Mouse (Mus musculus): Measurements from ENCODE around the gene Adam1b.
"Not testable (repeated sequence)": the region's sequence is repeated elsewhere in the genome, so short reads cannot be mapped to it uniquely, and the experiment has no call there.

The Adam1b gene

GRCm38 (mm10) chr5:121503231-121503630 is at the start of gene Adam1b:
Gene Adam1b, minus strand, starts transcription at chr5:121503435.
- no peak for DNase-seq (ENCODE audit: low read depth)

GRCm38 (mm10) chr5:121549196-121549595 is 46.0 kb upstream of the Adam1b start:
- DNase-seq (ENCODE audit: low read depth): no peak

DNA sequence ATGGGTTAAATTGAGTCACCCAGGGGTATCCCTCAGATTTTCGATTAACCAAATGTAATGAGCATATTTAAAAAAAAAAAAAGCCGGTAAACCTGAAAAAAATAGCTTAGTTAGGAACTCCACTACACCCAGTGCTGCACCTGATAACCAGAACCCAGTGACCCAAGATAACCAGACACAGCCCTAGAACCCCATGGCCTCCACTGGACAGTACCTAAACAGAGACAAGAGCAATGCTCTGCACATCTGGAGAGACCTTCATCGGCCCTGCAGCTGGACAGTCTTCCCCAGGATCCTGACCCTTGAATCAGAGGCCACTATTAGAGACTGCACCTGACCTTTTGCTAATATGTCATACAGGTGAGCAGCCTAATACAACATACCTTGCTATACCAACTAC is 43.8 kb upstream of the Adam1b start:
- no peak for DNase-seq (ENCODE audit: low read depth)

GRCm38 (mm10) chr5:121546530-121546895 is 43.3 kb upstream of the Adam1b start:
- no peak for DNase-seq (ENCODE audit: low read depth)

DNA sequence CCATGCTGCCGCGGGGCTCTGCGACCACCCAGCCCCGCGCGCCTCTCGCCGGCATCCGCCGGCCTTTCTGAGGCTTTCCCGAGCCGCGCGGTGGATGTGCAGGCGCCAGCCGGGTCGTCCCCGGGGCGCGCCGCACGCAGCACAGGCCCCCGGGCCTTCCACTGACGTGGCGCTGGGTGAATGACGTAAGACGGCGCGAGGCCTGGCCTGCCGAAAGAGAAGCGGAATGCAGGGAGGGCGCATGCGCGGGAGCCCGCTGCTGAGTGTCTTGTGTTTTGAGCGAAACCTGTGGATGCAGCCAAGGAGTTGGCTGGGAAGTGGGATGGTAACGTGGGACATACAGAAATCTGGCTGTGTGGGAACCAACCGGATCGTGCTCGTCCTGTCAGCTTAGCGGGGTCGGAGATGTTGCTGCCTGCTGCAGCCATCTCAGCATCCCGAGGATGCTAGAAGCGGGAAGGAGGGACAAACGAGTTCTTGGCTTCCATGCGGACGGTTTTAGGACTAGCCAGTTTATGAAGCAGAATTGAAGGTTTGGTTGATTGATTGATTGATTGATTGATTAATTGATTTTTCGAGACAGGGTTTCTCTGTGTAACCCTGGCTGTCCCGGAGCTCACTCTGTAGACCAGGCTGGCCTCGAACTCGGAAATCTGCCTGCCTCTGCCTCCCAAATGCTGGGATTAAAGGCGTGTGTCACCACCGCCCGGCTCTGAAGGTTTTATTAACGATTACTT is 42.7 kb upstream of the Adam1b start, which contains the start of gene Mapkapk5:
Gene Mapkapk5 (minus strand): TSS at position 113 of the 737 bp plus-strand sequence.
- DNase-seq (ENCODE audit: low read depth): peak; percentile 79

DNA sequence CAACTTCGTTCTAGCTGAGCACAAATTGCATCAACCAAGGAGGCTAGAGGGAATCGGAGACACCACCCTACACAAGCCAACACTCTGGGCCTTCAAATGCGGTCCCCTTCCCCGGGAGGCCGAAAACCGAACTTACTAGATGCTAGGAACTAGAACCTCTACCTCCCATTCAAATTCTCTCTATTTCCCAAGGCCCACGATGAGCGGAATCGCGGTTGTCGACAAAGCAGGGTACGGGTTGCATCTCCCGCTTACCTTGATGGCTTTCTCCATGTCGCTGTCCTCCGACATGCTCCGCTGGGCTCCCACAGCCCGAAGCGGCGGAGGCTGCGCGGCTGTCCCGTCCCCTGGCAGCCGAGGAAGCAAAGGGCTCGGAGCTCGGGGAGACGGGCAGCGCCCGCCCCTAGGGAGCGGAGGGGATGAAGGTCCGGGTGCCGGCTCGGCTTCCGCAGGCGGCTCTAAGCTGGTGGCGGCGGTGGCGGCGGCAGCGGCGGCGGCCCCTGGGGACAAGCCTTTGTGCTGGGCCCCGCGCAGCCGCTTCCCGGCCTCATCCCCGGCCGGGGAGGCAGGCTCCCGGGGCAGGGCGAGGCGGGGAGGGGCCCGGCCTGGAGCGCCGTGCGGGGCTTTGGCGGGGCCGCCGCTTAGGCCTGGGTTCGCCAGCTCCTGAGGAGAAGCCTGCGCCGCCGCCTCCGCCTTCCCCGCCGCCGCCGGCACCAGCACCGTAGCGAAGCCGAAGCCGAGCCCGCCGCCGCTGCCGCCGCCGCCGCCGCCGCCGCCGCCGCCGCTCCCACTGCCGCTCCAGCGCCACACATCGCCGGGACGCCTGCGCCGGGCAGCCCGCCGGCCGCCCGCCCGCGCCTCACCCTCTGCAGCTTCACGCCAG is 41.9 kb upstream of the Adam1b start, which contains the start of the genes Adam1a and Gm42878:
Gene Adam1a (minus strand): TSS at position 573 of the 883 bp plus-strand sequence.
Gene Gm42878 (minus strand): TSS at position 573 of the 883 bp plus-strand sequence.
- no peak for DNase-seq (ENCODE audit: low read depth)

GRCm38 (mm10) chr5:121543370-121543769 is 40.1 kb upstream of the Adam1b start:
- no peak for DNase-seq (ENCODE audit: low read depth)

DNA sequence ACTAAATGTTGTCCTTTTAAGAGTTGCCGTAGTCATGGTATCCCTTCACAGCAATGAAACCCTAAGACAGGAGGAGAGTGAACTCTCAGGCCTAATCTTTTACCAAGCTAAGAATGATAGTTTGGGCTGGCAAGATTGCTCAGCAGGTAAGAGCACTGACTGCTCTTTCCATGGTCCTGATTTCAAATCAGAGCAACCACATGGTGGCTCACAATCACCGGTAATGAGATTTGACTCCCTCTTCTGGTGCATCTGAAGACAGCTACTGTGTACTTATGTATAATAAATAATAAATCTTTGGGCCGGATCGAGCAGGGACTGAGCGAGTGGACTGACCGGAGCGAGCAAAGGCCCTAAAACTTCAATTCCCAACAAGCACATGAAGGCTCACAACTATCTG is 38.0 kb upstream of the Adam1b start:
- no peak for DNase-seq (ENCODE audit: low read depth)

DNA sequence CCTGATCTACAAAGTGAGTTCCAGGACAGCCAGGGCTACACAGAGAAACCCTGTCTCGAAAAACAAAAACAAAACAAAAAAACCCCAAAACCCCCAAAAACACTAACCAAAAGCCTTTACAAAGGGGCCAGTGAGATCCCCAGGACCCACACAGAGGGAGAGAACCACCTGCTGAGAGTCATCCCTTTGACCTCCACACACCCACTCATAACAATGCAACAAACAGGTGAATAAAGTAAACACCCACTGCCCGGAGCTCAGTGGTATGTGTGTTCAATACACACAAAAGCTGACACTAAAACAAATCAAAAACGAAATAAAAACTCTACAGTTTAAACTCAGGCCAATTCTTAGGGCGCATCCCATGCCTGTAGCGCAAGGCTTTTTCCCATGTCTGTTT is 36.8 kb upstream of the Adam1b start:
- no peak for DNase-seq (ENCODE audit: low read depth)

GRCm38 (mm10) chr5:121537588-121537987 is 34.4 kb upstream of the Adam1b start:
- no peak for DNase-seq (ENCODE audit: low read depth)

DNA sequence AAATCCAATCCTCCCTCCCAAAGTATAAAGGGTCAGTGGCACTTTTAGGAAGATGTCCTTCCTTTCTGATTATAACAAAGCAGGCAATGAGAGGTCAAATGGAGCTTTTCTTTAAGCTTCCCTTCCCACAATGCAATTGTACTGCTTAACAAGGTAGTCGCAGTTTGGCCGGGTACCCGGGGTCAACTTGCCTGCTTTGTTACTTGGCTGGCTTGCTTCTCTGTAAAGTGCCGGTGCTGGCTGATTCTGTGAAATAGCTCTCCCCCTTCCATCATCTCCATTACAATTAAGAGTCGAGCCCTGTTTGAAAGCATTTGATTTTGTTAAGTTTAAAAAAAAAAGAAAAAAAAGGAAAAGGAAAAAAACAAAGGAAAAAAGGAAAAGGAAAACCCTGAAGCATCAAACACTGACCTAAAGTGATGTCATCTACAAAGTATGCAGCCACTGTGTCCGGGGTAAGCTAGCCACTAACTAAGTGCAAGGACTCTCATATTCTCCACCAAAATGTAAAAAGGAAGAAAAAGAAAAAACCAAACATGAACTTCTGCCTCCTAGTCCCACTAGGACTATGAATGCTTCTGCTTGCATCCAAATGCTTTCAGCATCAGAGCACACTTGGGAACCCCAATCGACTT is 33.8 kb upstream of the Adam1b start:
- no peak for DNase-seq (ENCODE audit: low read depth)

- no peak for DNase-seq (ENCODE audit: low read depth)
Measured at GRCm38 (mm10) chr5:121535116-121535515, 31.9 kb upstream of the Adam1b start.

GRCm38 (mm10) chr5:121534521-121534920 is 31.3 kb upstream of the Adam1b start:
- no peak for DNase-seq (ENCODE audit: low read depth)

DNA sequence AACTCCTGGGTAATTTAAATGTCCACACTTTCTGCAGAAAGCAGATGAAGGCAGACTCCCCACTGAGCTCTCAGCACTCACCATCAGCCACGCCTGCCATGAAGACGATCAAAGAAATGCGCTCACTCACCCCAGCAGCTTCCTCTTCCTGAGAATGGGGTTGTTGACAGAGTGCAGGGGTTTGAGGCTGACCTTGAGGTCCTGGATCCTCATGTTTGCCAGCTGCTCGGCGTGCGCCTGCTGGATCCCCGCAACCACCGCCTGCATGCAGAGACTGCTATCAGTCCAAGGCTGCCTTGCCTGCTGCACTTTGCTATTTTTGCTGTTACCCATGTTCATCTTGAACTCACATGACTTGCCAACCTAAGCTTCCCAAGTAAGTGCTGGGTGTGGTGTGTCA is 23.7 kb upstream of the Adam1b start:
- DNase-seq (ENCODE audit: low read depth): no peak

DNA sequence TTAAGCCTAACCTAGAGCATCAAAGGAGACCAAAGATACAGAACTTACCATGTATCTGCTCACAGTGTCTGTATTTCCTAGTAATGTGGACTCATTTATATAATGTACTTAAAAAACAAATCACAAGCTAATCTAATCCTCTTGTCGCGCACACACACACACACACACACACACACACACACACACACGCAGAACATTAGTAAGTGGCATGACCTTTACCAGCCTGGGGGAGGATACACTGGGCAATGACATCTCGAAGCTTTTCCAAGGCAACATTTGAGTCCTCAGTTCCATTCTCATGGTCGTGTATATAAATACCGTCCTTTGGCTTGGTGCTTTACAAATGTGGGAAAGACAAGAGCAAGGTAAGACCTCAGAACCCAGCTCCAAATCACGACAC is 23.3 kb upstream of the Adam1b start:
- no peak for DNase-seq (ENCODE audit: low read depth)

DNA sequence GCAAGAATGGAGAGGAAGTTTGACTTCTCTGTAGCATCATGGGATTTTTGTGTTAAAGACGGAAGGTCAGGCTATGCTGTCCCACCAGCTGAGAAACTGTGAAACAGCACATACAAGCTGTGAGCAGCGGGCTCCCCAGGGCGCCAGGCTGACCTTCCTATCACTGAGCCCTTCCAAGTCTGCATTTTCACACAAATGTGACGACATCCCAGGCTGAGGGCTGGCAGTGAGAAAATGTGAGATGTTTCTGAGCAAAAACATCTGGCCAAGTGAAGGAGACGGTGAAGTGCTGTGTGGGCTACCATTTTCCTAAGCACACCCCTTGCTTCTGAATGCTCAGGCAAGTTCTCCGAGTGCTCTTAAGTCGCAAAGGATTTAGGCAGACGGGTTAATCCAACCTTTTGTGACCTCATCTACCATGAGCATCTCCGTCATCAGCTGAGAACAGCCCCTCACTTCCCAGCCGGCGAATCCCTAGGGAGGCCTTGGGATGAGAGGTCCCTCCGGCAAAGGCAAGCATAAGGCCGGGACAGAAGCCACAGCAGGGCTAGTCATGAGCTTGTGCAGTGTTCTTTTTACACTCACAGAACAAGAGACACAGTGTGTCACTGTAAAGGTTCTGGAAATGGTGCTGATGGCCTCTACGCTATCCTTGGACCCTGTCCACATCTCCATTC is 22.7 kb upstream of the Adam1b start:
- DNase-seq (ENCODE audit: low read depth): no peak

- DNase-seq (ENCODE audit: low read depth): not testable (repeated sequence)
Measured at GRCm38 (mm10) chr5:121519758-121520157, 16.5 kb upstream of the Adam1b start.

DNA sequence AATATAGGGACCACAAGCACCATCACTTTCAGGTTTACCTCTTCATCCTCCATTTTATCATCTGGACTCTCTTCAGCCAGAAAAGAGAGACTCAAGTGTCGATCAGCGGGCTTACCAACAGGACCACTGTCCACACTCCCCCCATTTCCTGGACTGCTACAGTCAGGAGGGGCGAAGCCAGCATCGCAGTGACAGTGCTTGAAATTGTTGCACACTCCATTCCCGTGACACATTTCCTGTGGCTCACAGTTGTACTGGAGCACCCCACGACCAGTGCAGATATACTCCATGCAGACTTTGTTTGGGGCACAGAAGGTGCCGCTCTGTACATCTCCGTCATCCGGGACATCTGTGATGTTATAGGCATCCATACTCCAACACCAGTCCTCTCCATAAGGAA is 15.7 kb upstream of the Adam1b start:
- no peak for DNase-seq (ENCODE audit: low read depth)

- DNase-seq (ENCODE audit: low read depth): no peak
Measured at GRCm38 (mm10) chr5:121510009-121510408, 6.8 kb upstream of the Adam1b start.

DNA sequence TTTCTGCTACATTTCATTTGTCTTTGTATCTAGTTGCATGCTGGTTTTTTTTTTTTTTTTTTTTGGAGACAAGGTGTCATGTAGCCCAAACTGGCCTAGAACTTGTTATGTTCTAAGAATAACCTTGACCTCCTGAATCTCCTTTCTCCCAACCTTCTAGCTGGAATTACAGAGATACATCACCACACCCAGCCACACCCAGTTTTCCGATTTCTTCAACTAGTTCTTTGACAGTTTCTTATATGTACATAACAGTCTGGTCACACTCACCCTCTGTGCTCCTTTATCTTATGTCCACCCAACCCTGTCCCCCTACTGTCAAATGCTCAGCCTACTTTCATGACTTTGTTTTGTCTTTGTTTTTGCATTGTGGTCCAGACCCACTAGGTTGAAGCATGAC is 3.6 kb upstream of the Adam1b start:
- no peak for DNase-seq (ENCODE audit: low read depth)

DNA sequence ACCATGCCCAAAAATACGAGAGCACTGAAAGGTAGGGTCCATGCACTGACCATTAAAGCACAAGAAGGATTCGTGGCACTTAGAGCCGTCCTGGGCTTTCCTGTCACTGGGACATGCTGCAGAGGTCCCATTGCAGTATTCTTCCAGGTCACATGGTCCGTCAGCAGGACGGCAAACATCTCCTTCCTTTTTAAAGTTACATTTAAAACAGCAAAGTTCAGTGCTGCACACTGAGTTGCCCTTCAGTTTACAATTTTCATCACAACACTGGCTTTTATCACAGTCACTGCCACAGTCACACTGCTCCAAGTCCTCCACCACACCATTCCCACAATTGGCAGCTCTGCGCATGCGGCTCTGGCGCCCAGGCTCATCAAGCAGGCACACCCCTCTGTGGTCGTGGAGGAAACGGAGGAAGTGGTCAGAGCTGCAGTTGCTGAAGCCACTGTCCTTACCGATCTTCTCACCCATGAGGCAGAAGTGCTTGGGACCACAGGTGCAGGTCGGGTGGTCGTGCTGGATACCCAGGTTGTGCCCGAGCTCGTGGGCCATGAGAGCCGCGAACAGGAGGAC is 1.7 kb downstream of the Adam1b start:
- DNase-seq (ENCODE audit: low read depth): not testable (repeated sequence)

DNA sequence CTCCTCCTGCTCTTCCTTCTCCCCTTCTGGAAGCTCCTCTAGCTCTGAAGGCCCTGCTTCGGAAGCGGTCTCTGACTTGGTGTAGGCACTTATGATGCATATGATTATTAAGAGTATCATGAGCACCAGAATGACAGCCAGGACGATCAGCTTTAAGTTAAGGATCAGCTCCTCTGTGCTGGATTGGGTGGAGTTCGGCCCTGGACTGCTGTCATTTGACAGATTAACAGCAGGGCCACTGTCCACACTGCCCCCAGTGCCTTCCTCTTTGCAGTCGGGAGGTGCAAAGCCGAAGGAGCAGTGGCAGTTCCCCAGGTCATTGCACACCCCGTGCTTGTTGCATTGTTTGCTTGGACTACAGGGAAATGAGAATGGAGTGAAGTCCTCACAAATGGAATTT is 2.5 kb downstream of the Adam1b start:
- DNase-seq (ENCODE audit: low read depth): no peak

All from fibroblast of lung, adult 2 months (primary cell).